Mouse (Mus musculus) stomach, embryonic 14.5 days (tissue): Measurements from ENCODE around the gene Ica1. TPM values are rescaled to one million over a fixed set of nuclear protein-coding genes. Genes with fewer than 3 reads are reported as not detected.

ENCODE experiments used
- ATAC-seq: fragments of 200-750 bp; cut with Nextera tagmentation; 2 replicates; pipeline ENCODE4 v1.8.0; 2017; ENCODE audit warnings: low read depth, moderate TSS enrichment; ENCODE audit not compliant: insufficient number of reproducible peaks, insufficient read depth, low FRiP score
- H3K27ac ChIP-seq: fragments of 300-500 bp; sonication (generic); 2 replicates; pipeline ENCODE4 v1.5.1; 2014; ENCODE audit warnings: mild to moderate bottlenecking, low read length, moderate library complexity, mixed read lengths
- H3K27me3 ChIP-seq: fragments of 300-500 bp; sonication (generic); 2 replicates; pipeline ENCODE4 v1.6.1; 2014; ENCODE audit warnings: low read length, control low read depth, mixed read lengths; ENCODE audit not compliant: control insufficient read depth, insufficient read depth
- H3K36me3 ChIP-seq: fragments of 300-500 bp; sonication (generic); 2 replicates; pipeline ENCODE4 v1.6.1; 2014; ENCODE audit warnings: mild to moderate bottlenecking, control low read depth, low read length, moderate library complexity, mixed read lengths; ENCODE audit not compliant: control insufficient read depth, insufficient read depth
- H3K4me1 ChIP-seq: fragments of 300-500 bp; sonication (generic); 2 replicates; pipeline ENCODE4 v1.6.1; 2014; ENCODE audit warnings: low read length, control low read depth, mixed read lengths; ENCODE audit not compliant: control insufficient read depth, insufficient read depth
- H3K4me2 ChIP-seq: fragments of 300-500 bp; sonication (generic); replicated peaks from 2 replicates; pipeline ENCODE4 v1.6.1; 2014; ENCODE audit warnings: low read depth, low read length, control low read depth
- H3K4me3 ChIP-seq: fragments of 300-500 bp; sonication (generic); 2 replicates; pipeline ENCODE4 v1.5.1; 2014; ENCODE audit warnings: low read depth, low read length, control low read depth
- H3K9ac ChIP-seq: fragments of 300-500 bp; sonication (generic); replicated peaks from 2 replicates; pipeline ENCODE4 v1.6.1; 2014; ENCODE audit warnings: low read depth, mild to moderate bottlenecking, control low read depth, low read length, moderate library complexity, mixed read lengths
- H3K9me3 ChIP-seq: fragments of 300-500 bp; sonication (generic); 2 replicates; pipeline ENCODE4 v1.6.1; 2016; ENCODE audit warnings: low read depth, low read length, control low read depth; ENCODE audit not compliant: control insufficient read depth
- WGBS: fragments of 180-500 bp; shearing (Covaris S2); extraction: QIAGEN DNeasy Blood & Tissue Kit; methylation state at CpG from one replicate; pipeline ENCODE4 v1.1.7; 2014; 5-methylcytosine and 5-hydroxymethylcytosine counted together
- polyA plus RNA-seq: library from polyadenylated mRNA; unstranded; fragments of >200 nt; fragmentation: Nextera tagmentation; extraction: Ambion mirVana; gene quantifications from 2 replicates; pipeline ENCODE4 v1.2.1, GENCODE M21; 2014

Ica1 gene
- polyA plus RNA-seq, 1 experiment from 2014 or later: 25.4 TPM

- WGBS: 81% methylated on average over 4 of the region's 4 CpGs
These were observed 139.4 kb downstream of the Ica1 start for GRCm38 (mm10) chr6:8638899-8639298.

GRCm38 (mm10) chr6:8638122-8638521, 140.2 kb downstream of the Ica1 start:
- no peak overlapping the region for H3K4me2 ChIP-seq
- no peaks in the 10 kb centered on the region for H3K4me1 ChIP-seq
- H3K27me3 ChIP-seq: no peaks in the 10 kb centered on the region
- no peak for ATAC-seq
- no peak overlapping the region for H3K9ac ChIP-seq
- no peak overlapping the region for H3K4me3 ChIP-seq
- WGBS: 86% methylated on average over 4 of the region's 4 CpGs
- no peaks in the 10 kb centered on the region for H3K36me3 ChIP-seq
- H3K27ac ChIP-seq: no peak overlapping the region
- H3K9me3 ChIP-seq: no peaks in the 10 kb centered on the region

More at GRCm38 (mm10) chr6:8638899-8639298, 139.4 kb downstream of the Ica1 start:
- Histone ChIP-seq H3K36me3 (no peaks in the 10 kb centered on the region), H3K9me3 (no peaks in the 10 kb centered on the region), H3K27me3 (no peaks in the 10 kb centered on the region), H3K4me3 (no peak overlapping the region), H3K4me1 (no peaks in the 10 kb centered on the region), H3K27ac (no peak overlapping the region), H3K9ac (no peak overlapping the region), H3K4me2 (no peak overlapping the region)
- ATAC-seq: no peak

GRCm38 (mm10) chr6:8632701-8633100, 145.6 kb downstream of the Ica1 start:
- Histone ChIP-seq H3K9me3 (no peaks in the 10 kb centered on the region), H3K27ac (no peak overlapping the region), H3K36me3 (no peaks in the 10 kb centered on the region), H3K4me3 (no peak overlapping the region), H3K27me3 (no peaks in the 10 kb centered on the region), H3K4me2 (no peak overlapping the region), H3K9ac (no peak overlapping the region), H3K4me1 (no peaks in the 10 kb centered on the region)
- WGBS: 94% methylated on average over 4 of the region's 4 CpGs
- ATAC-seq: no peak

- no peak overlapping the region for H3K4me2 ChIP-seq
- no peaks in the 10 kb centered on the region for H3K27me3 ChIP-seq
- no peaks in the 10 kb centered on the region for H3K9me3 ChIP-seq
- H3K36me3 ChIP-seq: no peaks in the 10 kb centered on the region
- no peaks in the 10 kb centered on the region for H3K4me1 ChIP-seq
- H3K27ac ChIP-seq: no peak overlapping the region
- WGBS: 71% methylated on average over 5 of the region's 5 CpGs
- no peak overlapping the region for H3K9ac ChIP-seq
- H3K4me3 ChIP-seq: no peak overlapping the region
- no peak for ATAC-seq
These were observed 146.2 kb downstream of the Ica1 start for GRCm38 (mm10) chr6:8631986-8632632.

- ATAC-seq: no peak
- no peaks in the 10 kb centered on the region for H3K27me3 ChIP-seq
- no peak overlapping the region for H3K4me3 ChIP-seq
- 75% methylated on average over 8 of the region's 8 CpGs for WGBS
- no peak overlapping the region for H3K9ac ChIP-seq
- no peaks in the 10 kb centered on the region for H3K9me3 ChIP-seq
- H3K27ac ChIP-seq: no peak overlapping the region
- no peaks in the 10 kb centered on the region for H3K36me3 ChIP-seq
- H3K4me1 ChIP-seq: no peaks in the 10 kb centered on the region
- no peak overlapping the region for H3K4me2 ChIP-seq
These were observed 146.9 kb downstream of the Ica1 start for GRCm38 (mm10) chr6:8631362-8631761.

- Histone ChIP-seq H3K9ac (no peak overlapping the region), H3K27me3 (no peaks in the 10 kb centered on the region), H3K4me3 (no peak overlapping the region), H3K27ac (no peak overlapping the region), H3K4me1 (no peaks in the 10 kb centered on the region), H3K4me2 (no peak overlapping the region), H3K36me3 (no peaks in the 10 kb centered on the region), H3K9me3 (no peaks in the 10 kb centered on the region)
- ATAC-seq: no peak
- WGBS: 74% methylated on average over 7 of the region's 7 CpGs
These were observed 147.8 kb downstream of the Ica1 start for GRCm38 (mm10) chr6:8630531-8630930.

GRCm38 (mm10) chr6:8628715-8629267, 149.5 kb downstream of the Ica1 start:
- 73% methylated on average over 7 of the region's 7 CpGs for WGBS
- ATAC-seq: no peak
- no peaks in the 10 kb centered on the region for H3K27me3 ChIP-seq
- H3K27ac ChIP-seq: no peak overlapping the region
- H3K4me3 ChIP-seq: no peak overlapping the region
- H3K9me3 ChIP-seq: no peaks in the 10 kb centered on the region
- H3K9ac ChIP-seq: no peak overlapping the region
- no peak overlapping the region for H3K4me2 ChIP-seq
- no peaks in the 10 kb centered on the region for H3K4me1 ChIP-seq
- H3K36me3 ChIP-seq: no peaks in the 10 kb centered on the region

GRCm38 (mm10) chr6:8628226-8628625, 150.1 kb downstream of the Ica1 start:
- H3K27ac ChIP-seq: no peak overlapping the region
- no peaks in the 10 kb centered on the region for H3K27me3 ChIP-seq
- 88% methylated on average over 8 of the region's 8 CpGs for WGBS
- no peak for ATAC-seq
- H3K4me1 ChIP-seq: no peaks in the 10 kb centered on the region
- no peaks in the 10 kb centered on the region for H3K9me3 ChIP-seq
- H3K36me3 ChIP-seq: no peaks in the 10 kb centered on the region
- no peak overlapping the region for H3K4me2 ChIP-seq
- H3K9ac ChIP-seq: no peak overlapping the region
- H3K4me3 ChIP-seq: no peak overlapping the region

GRCm38 (mm10) chr6:8623045-8623444, 155.2 kb downstream of the Ica1 start:
- no peak overlapping the region for H3K9ac ChIP-seq
- no peaks in the 10 kb centered on the region for H3K4me1 ChIP-seq
- no peak for ATAC-seq
- H3K27ac ChIP-seq: no peak overlapping the region
- no peak overlapping the region for H3K4me3 ChIP-seq
- no peaks in the 10 kb centered on the region for H3K36me3 ChIP-seq
- H3K9me3 ChIP-seq: no peaks in the 10 kb centered on the region
- WGBS: 69% methylated on average over 3 of the region's 3 CpGs
- no peak overlapping the region for H3K4me2 ChIP-seq
- H3K27me3 ChIP-seq: no peaks in the 10 kb centered on the region
